Mouse (Mus musculus): ENCODE data around the gene Rela.

The Rela gene

DNA sequence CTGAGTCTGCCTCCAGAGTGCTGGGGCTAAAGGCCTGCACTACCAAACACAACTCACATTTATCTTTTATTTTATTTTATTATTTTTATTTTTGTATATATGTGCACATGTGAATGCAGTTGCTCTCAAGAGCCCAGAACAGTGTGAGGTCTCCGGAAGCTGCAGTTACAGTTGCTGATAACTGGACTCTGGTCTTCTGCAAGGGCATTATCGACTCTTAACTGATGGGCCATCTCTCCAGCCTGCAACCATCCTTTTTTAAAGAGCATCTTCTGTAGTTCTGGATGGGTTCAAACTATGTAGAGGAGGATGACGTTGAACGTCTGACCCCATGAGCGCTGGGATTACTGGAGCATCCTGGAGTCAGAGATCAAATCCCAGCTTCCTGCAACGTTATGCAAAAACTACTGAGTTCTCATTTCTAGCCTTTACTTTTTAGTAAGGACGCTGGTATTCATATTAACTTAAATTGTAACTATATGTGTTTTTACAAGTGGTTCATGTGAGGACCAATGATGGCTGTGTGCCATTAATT, 1.2 kb upstream of the Rela start:
- no peak for DNase-seq (ENCODE audit: low spot score in 2 of 2)

DNA sequence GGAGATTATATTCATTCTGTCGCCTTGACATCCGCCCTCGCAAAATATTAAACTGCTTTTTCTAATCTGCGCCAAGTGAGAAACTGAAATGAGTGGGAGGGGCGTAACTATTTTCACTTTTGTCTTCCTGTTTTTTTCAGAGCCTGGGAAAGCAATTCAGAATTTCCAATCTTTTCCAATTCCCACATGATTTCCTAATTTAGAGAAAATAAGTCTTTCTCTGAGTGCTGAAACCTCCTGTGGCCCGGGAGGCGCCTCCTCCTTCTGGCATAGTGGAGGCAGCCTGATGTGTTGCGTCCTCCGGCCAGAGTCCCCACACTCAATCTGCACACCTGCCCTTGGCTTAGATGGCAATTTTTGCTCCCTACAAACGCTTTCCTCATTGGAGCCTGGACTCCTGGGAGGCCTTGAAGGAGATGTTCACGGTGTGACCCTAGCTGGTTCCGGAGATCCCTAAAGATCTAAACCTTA, 677 bp upstream of the Rela start:
- DNase-seq (ENCODE audit: low spot score in 2 of 2) = peak; percentile 78 to 80

- no peak for DNase-seq (ENCODE audit: low spot score in 2 of 2)
These were observed 1.2 kb downstream of the Rela start for GRCm38 (mm10) chr19:5638416-5639005.

- no peak for DNase-seq (ENCODE audit: low spot score in 2 of 2)
These were observed 3.1 kb downstream of the Rela start for GRCm38 (mm10) chr19:5640339-5640738.

GRCm38 (mm10) chr19:5641021-5641420, 3.7 kb downstream of the Rela start:
- no peak for DNase-seq (ENCODE audit: low spot score in 2 of 2)

DNA sequence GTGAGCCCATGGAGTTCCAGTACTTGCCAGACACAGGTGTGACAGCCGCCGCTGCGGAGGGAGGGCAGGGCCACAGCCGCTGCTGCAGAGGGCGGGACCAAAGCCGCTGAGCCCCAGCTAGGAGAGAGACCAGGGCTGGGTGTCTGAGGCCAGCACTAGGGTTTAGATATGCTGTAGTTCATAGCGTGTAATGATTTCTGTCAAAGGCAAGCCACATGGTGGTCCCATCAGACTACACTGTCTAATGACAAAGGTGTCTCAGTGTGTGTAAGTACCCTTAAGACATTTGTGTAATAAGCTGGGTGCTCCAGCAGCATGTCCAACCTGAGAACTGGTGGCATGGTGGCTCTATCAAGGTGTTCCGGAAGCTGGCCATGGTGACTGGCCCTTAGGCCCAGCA, 4.4 kb downstream of the Rela start:
- DNase-seq (ENCODE audit: low spot score in 2 of 2) = no peak

- DNase-seq (ENCODE audit: low spot score in 2 of 2) = no peak
These were observed 8.0 kb downstream of the Rela start for GRCm38 (mm10) chr19:5645280-5645679.

DNA sequence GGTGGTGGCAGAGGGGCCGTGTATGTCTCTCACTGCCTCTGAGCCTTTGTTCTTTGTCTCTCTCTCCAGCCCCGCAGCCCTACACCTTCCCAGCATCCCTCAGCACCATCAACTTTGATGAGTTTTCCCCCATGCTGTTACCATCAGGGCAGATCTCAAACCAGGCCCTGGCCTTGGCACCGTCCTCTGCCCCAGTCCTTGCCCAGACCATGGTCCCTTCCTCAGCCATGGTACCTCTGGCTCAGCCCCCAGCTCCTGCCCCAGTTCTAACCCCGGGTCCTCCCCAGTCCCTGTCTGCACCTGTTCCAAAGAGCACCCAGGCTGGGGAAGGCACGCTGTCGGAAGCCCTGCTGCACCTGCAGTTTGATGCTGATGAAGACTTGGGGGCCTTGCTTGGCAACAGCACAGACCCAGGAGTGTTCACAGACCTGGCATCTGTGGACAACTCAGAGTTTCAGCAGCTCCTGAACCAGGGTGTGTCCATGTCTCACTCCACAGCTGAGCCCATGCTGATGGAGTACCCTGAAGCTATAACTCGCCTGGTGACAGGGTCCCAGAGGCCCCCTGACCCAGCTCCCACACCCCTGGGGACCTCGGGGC, 9.5 kb downstream of the Rela start:
- no peak for DNase-seq (ENCODE audit: low spot score in 2 of 2)

DNA sequence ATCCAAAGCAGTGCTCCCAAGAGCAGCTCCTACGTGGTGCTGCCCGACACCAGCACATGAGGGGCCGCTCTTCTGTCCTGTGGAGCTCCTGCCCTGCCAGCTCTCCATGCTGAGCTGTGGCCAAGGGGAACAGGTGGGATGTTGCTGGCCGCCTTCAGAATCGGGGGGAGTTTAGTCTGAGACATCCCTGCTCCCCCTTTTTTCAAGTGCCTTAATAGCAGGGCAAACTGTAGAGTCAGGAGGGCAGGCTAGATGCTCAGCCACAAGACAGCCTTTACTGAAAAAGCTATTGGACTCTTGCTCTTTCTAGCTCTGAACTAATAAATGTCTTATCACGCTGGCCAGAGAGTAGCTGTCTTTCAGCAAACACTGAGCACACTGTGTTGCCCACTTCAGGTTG, 10.5 kb downstream of the Rela start:
- DNase-seq (ENCODE audit: low spot score in 2 of 2) = no peak

DNA sequence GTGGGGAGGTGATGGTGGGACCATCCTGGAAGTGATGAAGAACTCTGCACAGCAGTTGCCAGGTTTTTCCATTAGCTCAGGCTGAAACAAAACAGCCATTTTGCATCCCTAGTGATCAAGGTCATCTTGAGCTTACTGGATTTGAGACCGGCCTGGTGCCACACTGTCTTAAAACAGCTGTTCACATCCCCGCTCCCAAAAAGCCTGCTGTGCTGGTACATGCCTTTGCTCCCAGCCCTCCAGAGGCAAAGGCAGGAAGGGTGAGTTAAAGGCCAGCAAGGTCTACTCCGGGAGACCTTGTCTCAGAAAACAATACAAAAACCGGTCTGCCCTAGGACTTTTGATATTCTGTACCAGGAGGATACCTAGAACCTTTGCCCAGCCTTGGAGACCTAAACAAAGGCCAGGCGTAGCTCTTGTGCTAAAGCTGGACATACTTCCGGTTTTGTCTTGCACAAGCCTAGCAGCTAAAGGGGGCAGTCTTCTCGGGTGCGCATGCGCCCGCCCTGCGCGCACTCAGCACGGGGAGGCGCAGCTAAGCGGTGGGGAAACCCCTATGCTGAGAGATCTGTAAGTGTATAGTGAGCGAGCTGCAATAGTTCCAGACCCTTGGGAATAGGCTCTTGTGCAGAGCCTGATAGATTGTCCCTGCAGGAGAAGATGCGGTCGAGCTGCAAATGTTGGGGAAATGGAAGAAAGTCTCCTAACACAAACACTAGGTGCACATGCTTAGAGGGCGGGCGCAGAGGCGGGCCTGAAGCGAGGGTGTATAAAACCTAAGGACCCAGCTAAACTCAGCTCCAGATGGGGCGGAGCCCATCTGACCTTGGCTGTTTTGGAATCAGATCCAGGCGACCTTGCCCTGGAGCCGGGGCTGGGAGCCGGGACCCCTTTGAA, 11.4 kb downstream of the Rela start:
- peak; percentile 90 to 91 for DNase-seq (ENCODE audit: low spot score in 2 of 2)

DNA sequence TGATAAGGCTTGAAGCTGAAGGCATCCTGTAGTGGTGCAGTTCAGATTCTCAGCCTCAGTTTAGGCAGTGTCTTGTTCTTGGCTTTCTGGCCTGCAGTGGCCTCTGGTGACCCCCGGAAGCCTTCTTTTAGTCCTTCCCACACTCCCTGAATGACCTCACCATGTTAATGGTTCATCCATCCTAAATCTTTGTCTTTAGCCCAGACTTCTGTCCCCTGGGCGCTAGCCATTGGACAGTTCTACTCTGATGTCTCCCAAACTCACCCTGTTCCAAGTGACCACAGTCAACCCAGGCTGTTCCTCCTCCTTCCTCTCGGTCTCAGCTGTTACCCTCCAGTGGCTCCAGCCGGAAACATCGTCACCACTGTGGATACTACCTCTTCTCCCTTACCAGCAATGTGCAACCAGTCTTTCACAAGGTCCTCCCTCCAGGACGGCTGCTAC, 12.0 kb downstream of the Rela start:
- peak; percentile 75 to 85 for DNase-seq (ENCODE audit: low spot score in 2 of 2)

DNA sequence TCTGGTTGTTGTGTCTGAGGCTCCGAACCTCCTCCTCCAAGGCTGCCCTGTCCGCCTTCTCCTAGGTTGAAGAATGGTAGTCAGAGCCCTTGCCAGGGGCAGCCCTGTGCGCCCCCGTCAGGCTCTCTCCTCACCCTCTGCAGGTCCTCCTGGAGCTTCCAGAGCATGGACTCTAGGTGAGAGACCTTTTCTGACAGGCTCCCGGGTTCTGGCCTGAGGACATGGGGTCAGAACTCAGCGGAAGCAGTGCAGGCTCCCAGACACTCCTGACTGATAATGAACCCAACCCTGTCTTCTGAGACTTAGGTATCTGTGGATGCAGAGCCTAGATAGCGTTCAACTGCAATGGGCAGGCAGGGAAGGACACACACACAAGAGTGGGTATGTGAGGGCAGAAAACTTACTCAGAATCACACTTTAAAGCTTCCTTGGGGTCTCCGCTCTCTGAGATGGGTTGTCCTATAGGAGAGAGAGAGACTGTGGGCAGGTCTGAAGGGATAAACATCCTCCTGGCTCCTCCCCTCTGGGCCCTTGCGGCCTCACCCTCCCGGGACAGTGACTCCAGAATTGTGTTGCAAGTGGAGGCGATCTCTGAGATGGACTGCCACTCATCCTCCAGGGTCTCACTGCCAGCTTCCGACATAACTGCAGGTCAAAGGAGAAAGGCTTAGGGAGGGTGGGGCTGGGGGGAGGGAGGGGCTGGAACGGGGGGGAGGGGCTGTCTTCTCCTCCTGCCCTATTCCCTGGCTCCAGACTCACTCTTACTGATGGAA, 14.4 kb downstream of the Rela start:
- DNase-seq (ENCODE audit: low spot score in 2 of 2) = no peak

GRCm38 (mm10) chr19:5652570-5652969, 15.3 kb downstream of the Rela start:
- DNase-seq (ENCODE audit: low spot score in 2 of 2) = no peak

DNA sequence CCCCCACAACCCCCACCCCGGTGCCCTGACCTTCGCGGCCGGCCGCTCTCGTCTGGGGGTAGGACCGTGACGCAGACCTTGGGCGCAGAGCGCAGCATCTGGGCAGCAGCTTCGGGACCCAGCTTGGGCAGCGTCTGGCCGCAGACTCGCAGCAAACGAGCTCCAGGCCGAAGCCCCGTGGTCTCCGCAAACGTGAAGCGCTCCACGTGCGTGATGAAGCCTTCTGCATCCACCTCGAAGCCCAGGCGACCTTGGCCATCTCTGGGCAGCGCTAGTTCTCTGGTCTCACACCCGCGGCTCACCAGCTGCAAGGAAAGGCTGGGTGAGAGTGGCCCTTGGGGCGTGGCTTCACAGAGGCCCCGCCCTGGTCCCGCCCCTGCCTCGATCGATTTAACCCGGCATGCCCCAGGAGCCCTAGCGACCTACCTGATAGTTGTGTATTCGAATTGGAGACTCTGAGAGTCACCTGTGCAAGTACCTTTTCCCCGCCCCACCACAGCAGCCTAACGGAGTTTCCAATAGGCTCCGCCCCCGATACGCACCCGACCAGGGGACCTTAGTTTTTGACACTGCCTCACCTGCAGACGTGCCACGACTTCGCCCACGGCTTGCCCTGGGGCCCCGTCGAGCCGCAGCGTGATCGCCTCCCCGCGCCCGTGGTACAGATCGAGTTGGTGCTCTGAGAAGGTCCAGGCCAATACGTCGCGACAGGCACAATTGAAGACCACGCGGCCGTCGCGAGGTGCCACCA, 16.9 kb downstream of the Rela start:
- DNase-seq (ENCODE audit: low spot score in 2 of 2) = no peak

GRCm38 (mm10) chr19:5654720-5655298, 17.5 kb downstream of the Rela start:
- no peak for DNase-seq (ENCODE audit: low spot score in 2 of 2)

- DNase-seq (ENCODE audit: low spot score in 2 of 2) = peak; percentile 70 to 83
These were observed 23.9 kb downstream of the Rela start for GRCm38 (mm10) chr19:5660942-5661751.

DNA sequence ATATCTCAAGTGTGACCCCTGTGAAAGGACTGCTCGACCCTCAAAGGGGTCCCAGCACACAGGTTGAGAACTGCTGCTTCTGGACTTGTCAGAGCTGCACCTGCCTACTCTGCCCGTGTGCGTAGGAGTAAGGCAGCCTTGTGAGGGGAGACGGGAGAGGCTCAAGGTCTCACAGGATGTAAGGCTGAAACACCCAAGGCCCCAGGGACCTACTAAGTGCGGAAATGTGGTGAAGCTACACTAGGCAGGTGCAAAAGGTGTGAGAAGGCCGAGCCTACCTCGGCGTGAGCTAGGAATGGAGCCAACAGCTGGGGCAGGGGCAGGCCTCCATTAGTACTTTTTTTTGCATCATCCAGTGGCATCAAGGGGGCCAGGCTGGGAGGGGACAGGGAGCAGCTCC, 25.0 kb downstream of the Rela start:
- DNase-seq (ENCODE audit: low spot score in 2 of 2) = no peak

DNA sequence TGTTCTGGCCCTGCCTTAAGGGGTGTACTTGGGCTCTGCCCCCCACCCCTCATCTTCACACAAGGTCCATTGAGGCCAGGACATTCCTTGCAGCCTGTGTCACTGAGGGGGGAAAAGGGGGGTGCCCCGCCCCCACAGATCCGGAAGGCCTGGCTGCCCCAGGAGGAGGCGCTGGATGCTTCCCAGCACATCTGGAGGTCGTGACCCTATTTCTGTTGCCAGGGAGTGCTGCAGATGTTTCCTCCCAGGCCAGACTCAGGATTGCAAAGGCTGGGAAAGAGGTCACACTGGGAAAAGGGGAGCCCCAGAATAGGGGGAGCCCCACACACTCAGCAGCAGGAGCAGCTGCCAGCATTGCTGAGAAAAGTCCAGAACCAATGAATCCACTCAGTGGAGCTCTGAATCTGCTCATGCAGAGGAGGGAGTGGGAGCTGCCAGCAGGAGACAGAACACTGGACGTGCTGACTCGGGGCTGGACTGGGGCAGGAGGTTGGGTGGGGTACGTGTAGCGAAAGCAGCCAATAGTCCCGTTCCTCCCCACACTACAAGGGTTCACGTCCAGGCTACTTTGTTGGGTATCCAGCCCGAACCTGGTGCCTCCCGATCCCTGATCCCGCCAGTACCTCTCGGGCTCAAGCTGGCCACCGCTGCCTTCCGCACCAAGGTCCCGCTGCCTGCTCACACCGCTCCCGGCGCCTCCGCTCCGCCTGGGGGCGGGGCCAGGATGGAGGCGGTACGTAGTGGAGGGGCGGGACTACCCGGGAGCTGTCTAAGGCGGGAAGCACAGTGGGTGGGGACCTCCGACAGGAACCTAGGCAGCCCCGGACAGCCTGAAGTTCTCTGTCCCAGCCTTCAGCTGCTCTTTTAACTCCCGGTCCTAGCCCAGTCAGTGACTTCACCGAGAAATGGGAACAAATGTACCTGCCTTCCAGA, 26.0 kb downstream of the Rela start, which contains the start of gene Sipa1:
Gene Sipa1, minus strand, starts transcription at position 727 of the 933 bp plus-strand sequence.
- DNase-seq (ENCODE audit: low spot score in 2 of 2) = peak; percentile 96 to 97

Data from heart, adult 9 months (tissue).